Mouse (Mus musculus): Measurements from ENCODE around the gene Kcnj12.

- TF ChIP-seq EP300 (IDR thresholded peaks at IDR 0.05; ENCODE audit: low read depth) (no peak), CTCF (IDR thresholded peaks at IDR 0.05; ENCODE audit: low read depth) (no peak)
Measured at GRCm38 (mm10) chr11:61032481-61032880, 10.1 kb downstream of the Kcnj12 start.
